Mouse (Mus musculus) B cell, adult (primary cell): ENCODE data around the gene Itih4. TPM values are rescaled to one million over a fixed set of nuclear protein-coding genes. Genes with fewer than 3 reads are reported as not detected.

Source experiments
- total RNA-seq: library from RNA; stranded (reverse); gene quantifications from 4 replicates; pipeline ENCODE4 v1.2.4, GENCODE M21; 2023; ENCODE audit not compliant: inconsistent age

The Itih4 gene
- total RNA-seq: 0.18 to 0.57 TPM (median 0.34 TPM) in 4 replicates

DNA sequence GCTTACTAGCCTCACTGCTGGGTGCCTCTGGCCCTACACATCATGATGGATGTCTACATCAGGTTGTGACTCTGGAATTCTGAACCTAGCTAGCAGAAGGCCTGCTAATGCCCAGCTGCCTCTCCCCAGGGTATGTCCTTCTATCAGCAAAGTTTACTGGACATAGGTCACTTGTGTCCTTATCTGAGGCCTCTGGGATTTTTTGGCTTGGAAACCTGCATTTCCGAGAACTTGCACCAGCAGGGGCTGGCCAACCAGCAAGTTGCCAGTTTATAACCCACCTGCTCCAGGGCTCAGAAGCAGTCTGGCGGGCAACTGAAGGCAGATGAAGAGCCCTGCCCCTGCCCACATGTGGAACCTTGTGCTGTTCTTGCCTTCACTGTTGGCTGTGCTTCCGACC, at the start of gene Itih4:
Gene Itih4, plus strand, starts transcription at position 273 of the 400 bp plus-strand sequence.

DNA sequence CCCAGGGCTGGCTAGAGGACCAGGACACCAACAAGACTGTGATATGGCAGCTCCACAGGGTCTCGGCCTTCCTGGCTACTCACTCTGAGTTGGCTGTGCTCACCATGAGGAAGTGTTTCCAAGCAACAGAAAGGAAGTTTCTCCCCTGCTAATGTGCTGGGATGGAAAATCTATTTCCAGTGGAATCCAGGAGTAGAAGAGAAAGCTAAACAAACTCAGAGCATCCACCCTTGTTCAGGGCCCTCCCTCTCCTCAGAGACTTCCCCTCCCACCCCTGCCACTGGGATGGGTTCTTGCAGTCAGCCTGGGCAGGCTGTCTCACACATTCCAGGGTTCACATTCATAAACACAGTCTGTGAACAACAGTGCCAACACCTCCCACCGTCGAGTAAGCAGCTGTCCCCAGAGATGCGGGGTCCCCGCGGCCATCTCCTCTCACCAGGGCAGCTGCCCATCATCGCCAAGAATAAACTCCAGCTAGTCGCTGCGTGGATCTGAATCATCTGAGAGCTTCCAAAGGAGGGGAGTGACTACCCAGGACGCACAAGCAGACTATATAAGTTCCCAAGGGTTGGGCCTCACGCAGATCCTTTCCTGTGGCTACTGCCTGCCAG, 7.2 kb upstream of the Itih4 start, which contains the start of gene Mustn1:
Gene Mustn1, plus strand, starts transcription at position 243 of the 614 bp plus-strand sequence.

DNA sequence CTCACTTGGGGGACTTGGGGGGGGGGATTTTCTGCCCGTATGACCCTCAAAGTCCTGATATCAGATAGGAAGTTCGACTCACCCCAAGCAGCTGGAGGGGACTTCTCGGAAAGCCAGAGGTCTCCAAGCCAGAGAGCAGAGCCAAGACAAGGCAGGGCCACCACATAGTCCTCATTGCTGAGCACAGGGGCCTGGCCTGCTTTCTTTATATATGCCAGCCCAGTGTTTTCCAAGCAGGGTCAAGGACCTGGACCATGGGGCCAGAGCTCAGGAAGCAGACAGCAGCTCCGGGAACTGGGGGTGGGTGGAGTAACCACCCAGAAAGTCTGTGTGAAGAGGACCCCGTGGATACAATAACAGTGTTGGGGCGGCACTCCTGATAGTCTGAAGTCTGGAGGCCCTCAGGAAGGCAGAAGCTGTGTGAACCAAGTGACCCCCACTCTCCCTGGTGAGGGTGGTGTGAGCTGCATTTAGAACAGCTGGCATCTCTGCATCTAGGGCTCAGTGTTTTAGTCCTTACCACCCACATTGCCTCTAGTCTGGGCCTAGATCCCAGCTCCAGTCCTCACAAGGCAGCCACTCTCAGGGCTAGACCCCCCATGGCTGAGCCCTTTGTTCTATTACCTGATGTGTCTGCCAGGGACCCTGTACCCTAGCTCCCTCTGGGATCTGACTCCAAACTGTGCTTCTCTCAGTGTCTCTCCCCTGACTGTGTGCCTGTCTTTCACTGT, 37.3 kb downstream of the Itih4 start, which contains the start of gene Itih3:
Gene Itih3, minus strand, starts transcription at position 386 of the 731 bp plus-strand sequence.

DNA sequence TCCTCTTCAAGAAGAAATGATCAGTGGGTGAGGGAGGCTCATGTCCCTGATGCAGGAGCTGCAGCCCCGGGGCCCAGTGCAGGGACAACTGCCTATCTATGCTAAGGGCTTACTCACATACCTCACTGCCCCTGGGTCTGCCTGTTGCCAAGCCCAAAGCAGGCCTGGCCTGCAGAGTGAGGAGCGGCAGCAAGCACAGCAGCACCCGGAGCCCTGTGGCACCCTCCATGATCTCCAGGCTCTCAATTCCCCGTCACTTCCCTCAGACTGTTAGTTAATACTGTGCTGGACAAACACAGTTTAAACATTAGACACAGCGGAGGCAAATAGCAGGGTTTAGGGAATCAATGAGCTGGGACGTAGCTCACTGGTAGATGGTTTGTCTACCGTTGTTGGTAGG, 56.8 kb downstream of the Itih4 start, which contains the start of gene Itih1:
Gene Itih1, minus strand, starts transcription at position 252 of the 400 bp plus-strand sequence.

DNA sequence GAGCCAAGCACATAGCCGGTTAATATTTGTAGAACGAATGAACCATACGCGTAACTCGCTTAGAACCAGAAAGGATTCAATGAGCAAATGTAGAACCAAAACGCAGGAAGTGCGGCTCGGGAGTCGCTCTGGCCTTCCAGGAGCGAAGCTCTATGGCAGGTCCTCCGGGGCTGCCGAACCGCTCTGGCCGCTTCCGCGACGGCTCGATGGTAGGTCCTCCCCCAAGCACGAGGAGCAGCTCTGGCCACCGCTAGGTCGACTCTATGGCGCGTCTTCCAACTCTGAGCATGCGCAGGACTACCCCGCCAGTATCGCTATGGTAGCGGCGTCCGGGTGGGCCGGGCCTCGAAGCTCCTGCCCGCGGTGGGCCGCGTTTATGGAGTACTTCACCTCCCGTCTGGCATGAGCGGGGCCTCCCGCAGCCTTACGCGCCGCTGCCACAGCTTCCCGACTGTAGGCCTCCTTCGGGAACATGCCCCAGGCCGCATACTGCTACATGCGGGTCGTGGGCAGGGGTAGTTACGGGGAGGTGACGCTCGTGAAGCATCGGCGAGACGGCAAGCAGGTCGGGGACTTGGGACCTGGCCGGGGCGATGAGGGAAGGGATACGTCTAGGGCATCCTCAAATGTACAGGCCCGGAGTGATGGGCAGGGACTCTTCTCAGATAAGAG, 65.0 kb downstream of the Itih4 start, which contains the start of gene Nek4:
Gene Nek4, plus strand, starts transcription at position 224 of the 672 bp plus-strand sequence.

Other genes starting within 250 kb of the Itih4 start
- gene Rft1, start 232.1 kb upstream of the Itih4 start, total RNA-seq: 14.8 to 20.9 TPM (median 16.6 TPM) in 4 replicates
- gene Sfmbt1, start 171.6 kb upstream of the Itih4 start, total RNA-seq: 18.5 to 20.3 TPM (median 18.8 TPM) in 4 replicates
- 18.3 to 21.2 TPM (median 18.4 TPM) in 4 replicates for gene Tmem110, start 60.9 kb upstream of the Itih4 start, total RNA-seq
- 1.3 to 2.3 TPM (median 2.1 TPM) in 4 replicates for gene Mustn1, start 7.3 kb upstream of the Itih4 start, total RNA-seq
- not detected in 4 replicates for gene Itih3, start 37.3 kb downstream of the Itih4 start, total RNA-seq
- not detected in 4 replicates for gene Itih1, start 56.8 kb downstream of the Itih4 start, total RNA-seq
- 6.4 to 7.6 TPM (median 6.9 TPM) in 4 replicates for gene Nek4, start 64.9 kb downstream of the Itih4 start, total RNA-seq
- 12.7 to 14.4 TPM (median 13.7 TPM) in 4 replicates for gene Glt8d1, start 114.9 kb downstream of the Itih4 start, total RNA-seq
- 65.2 to 95.5 TPM (median 75.3 TPM) in 4 replicates for gene Spcs1, start 115.2 kb downstream of the Itih4 start, total RNA-seq
- 75.0 to 87.2 TPM (median 79.0 TPM) in 4 replicates for gene Pbrm1, start 132.7 kb downstream of the Itih4 start, total RNA-seq
- 492 to 523 TPM (median 508 TPM) in 4 replicates for gene Gnl3, start 132.7 kb downstream of the Itih4 start, total RNA-seq
- 29.5 to 36.6 TPM (median 32.7 TPM) in 4 replicates for gene Smim4, start 242.5 kb downstream of the Itih4 start, total RNA-seq
- 0.90 to 2.2 TPM (median 1.5 TPM) in 4 replicates for gene Nt5dc2, start 244.6 kb downstream of the Itih4 start, total RNA-seq